Mouse (Mus musculus) heart, postnatal 0 days (tissue): ENCODE results near the gene Vgll4.

Experiments used
- CTCF ChIP-seq: IDR thresholded peaks from 2 replicates; pipeline ENCODE4 v1.5.1; 2016; ENCODE audit warnings: antibody characterized with exemption, control low read depth, low read depth
- EP300 ChIP-seq: IDR thresholded peaks from 2 replicates; pipeline ENCODE4 v1.6.1; 2016; ENCODE audit warnings: antibody characterized with exemption, low read depth

GRCm38 (mm10) chr6:114821646-114822045, 148.1 kb downstream of the Vgll4 start:
- TF ChIP-seq EP300 (no peak), CTCF (no peak)
